Mouse (Mus musculus): Measurements from ENCODE around the gene Rxfp3.

- TF ChIP-seq CTCF (IDR thresholded peaks at IDR 0.05; ENCODE audit: low read depth, low read length) (0 out of 2 replicates have a peak, but pooled peaks have one; percentile 15), POLR2A (IDR thresholded peaks at IDR 0.05; ENCODE audit: borderline replicate concordance, low read depth, low read length) (no peak)
Observed at GRCm38 (mm10) chr15:11038476-11038875, 685 bp upstream of the Rxfp3 start.

All from bone marrow macrophage, adult 2 months (primary cell).